Mouse (Mus musculus) thymus, postnatal 0 days (tissue): ENCODE data around the gene Ifnk. TPM values are rescaled to one million over a fixed set of nuclear protein-coding genes. Genes with fewer than 3 reads are reported as not detected.

ENCODE experiments used
- DNase-seq: peaks from one replicate; pipeline ENCODE4 v3.0.0-alpha.2; 2015; ENCODE audit warnings: low spot score
- polyA plus RNA-seq: library from polyadenylated mRNA; unstranded; fragments of >200 nt; fragmentation: Nextera tagmentation; extraction: Ambion mirVana; gene quantifications from 2 replicates; pipeline ENCODE4 v1.2.1, GENCODE M21; 2015

Ifnk gene
- polyA plus RNA-seq = 0.17 TPM in 1 of 2 replicates, not detected in the other

DNA sequence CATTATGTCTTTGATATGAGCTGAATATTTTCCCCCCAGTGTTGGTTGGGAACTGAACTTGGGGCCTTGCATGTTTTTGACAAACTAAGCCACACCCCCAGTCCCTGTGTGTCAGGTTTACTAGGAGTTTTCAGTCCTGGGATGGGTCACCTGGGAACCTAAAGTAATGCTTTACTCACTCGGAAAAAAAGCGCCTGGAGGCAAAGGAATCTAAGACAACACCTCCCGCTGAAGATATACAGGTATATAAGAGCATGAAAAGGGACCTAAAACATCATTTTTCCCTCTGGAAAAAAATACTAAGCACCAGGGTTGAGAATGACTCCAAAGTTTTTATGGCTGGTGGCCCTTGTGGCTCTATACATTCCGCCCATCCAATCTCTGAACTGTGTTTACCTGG is at the start of gene Ifnk:
TSS of gene Ifnk (plus strand) at position 301 of the 400 bp plus-strand sequence.
- no peak for DNase-seq

DNA sequence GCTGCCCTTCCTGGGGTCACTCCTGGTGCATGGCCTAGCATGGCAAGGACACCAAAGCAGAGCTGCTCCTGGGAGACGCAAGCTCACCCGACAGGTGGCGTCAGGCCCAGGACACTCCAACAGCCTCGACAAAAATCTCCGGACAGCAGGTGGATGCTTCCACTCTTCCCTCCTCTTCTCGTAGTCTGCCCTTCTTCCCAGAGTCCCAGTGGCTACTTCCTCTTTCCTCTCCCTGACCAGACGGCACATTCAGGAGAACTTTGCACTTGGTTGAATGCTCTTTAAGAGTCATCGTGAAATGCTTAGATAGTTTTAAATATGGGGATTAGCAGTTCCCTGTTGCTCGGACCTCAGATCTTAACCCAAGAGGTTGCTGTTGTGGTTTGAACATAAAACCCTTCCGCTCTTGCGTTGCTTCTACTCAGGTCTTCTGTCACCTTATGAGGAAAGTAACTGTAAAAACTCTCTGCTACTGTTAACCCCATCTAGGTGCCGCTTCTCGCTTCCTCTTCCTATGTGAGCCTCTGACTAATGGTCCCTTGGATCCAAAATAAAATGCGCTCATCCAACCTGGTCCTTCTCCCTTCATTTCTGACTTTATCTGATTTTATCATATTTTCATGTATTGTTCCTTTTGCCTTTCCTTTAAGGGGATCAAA is 46.6 kb upstream of the Ifnk start:
- DNase-seq = no peak

DNA sequence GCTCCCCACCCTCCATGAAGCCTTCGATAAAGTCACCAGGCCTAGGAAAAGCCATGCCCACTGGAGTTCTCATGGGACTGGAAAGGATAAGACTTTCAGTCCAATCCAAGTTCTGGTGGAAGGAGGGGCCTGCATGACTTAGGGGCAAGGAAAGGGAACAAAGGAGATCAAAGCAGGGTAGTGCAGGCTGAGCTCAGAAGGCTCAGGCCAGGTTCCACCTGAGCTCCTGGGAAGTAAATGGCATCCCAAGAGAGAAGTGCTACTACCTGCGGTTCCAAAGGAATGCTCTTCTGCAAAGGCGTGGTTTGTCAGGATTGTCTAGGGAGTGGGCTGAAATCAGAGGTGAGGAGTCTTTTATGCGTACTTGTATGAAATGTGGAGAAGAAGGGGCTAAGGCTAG is 39.4 kb upstream of the Ifnk start:
- no peak for DNase-seq

- DNase-seq = no peak
These were observed 38.2 kb upstream of the Ifnk start for GRCm38 (mm10) chr4:35113516-35114248.

GRCm38 (mm10) chr4:35114950-35115349 is 36.9 kb upstream of the Ifnk start:
- no peak for DNase-seq

- DNase-seq = no peak
These were observed 35.9 kb upstream of the Ifnk start for GRCm38 (mm10) chr4:35115933-35116332.

DNA sequence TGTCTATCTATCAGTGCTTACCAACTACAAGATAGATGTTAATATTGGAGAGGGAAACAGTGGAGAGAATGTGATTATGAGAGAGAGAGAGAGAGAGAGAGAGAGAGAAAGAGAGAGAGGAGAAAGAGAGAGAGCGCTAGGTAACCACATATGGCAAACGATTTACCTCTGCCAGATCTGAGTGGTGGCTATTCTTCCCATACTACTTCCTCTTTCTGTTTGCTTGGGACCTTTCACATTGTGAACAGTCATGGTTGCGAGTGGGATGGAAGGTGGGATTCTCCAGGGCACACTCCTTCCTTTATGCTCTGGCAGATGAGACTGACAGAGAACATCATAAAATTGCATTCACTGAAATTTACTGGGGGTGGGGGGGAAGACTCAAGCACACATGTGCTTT is 34.7 kb upstream of the Ifnk start:
- no peak for DNase-seq

- DNase-seq = no peak
These were observed 33.0 kb upstream of the Ifnk start for GRCm38 (mm10) chr4:35118851-35119250.

DNA sequence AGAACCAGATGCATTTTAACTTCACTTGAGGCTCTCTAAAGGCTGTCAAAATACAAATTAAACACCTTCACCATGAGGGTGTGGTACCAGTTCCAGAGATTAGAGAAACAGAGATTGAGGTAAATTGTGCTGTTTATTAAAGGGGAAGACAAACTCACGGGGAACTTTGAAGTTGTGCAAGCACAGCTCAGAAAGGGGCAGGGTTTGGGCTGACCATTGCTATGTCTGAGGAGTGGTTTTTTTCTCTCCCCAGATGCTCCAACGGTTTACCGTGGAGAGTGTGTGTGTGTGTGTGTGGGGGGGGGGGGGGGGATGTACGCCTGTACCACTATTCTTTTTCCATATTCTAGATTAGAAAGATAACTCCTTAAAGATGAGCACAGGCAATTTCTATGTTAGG is 31.7 kb upstream of the Ifnk start:
- DNase-seq = no peak

GRCm38 (mm10) chr4:35120575-35120974 is 31.3 kb upstream of the Ifnk start:
- DNase-seq = no peak

- no peak for DNase-seq
These were observed 30.8 kb upstream of the Ifnk start for GRCm38 (mm10) chr4:35121060-35121459.

DNA sequence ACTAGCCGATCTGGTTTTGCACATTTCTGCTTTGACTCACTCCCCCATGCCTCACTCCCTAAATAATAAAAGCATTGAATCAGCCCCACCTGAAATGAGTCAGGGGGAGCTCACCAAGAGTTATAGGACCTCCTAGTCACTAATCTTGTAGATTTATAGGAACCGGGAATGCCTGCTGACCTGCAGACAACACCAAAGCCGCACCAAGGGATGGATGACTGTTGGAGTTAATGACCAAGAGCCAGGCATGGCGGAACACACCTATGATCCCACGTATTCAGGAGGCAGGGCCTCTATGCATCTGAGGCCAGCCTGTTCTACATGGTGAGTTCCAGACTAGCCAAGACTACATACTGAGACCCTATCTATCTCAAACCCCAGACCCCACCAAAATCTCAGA is 28.8 kb upstream of the Ifnk start:
- no peak for DNase-seq

DNA sequence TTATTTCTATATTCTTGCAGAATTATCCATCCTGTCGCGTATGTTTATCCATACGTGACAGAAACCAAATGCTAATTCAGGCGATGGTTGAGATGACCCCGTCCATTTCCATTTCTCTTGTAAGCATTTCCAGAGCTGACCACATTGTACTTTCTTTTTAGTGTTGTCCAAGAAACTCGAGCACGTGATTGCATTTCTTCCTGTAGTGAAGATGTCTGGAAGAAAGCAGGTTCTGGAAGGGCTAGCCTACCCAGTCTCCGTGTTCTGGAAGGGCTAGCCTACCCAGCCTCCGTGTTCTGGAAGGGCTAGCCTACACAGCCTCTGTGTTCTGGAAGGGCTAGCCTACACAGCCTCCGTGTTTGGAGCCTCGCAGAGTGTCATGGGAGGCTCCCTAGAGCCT is 27.8 kb upstream of the Ifnk start:
- DNase-seq = no peak

DNA sequence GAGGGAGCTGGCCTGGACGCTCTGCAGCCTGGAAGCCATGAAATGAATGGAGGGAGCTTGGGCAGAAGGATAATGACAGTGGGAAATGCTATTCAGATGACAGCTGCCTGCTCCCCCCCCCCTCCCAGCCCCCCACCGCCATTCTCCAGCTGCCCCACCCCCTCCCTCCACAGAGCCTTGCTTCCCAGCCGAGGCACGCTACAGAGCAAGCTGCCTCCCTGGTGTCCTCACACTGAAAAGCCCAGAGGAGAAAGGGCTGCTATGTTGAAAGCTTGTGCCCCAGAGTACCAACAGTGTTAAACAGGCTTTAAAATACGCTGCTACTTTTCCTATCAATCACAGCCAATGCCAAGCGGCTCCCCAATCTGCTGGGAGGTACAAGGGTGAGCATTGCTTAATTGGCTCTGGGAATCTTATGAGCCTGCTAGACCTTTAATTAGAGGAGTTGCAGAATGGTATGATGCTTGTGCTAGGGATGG is 26.5 kb upstream of the Ifnk start:
- no peak for DNase-seq

DNA sequence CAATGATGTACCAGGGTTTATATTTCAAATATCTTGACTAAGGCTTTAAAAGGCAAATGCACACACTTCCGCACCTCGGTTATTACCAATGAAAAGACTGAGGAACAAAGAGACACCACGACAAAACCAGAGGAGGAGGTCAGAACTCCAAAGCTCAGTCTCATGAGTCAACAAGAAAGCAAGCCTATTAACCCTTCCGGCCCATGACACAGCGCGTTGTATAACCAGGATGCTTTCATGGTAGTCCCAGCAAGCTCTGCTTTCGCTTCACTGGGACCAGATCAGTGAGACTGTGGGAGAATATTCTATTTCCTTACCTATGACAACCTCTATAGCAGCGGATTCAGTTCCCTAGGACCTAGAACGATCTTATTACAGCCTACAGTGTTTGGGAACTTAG is 25.1 kb upstream of the Ifnk start:
- DNase-seq = no peak

DNA sequence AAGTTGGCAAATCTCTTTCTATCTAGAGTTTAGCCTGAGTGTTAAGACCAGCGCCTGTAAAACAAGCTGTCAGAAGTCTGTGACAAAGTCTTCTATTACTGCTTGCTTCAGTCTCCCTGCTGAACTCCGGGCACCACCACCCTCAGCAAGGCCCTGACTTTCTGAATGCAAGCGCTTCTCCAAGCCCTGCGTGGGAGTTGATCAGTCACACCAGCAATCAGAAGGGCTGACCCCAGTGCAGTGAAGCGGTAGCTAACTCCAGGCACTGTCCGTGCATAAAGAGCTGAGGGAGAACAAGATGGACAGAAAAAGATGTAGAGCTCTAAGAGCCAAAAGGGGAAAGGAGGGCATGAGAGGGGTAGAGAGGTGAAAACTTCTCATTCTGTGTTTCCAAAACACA is 24.1 kb upstream of the Ifnk start:
- no peak for DNase-seq

DNA sequence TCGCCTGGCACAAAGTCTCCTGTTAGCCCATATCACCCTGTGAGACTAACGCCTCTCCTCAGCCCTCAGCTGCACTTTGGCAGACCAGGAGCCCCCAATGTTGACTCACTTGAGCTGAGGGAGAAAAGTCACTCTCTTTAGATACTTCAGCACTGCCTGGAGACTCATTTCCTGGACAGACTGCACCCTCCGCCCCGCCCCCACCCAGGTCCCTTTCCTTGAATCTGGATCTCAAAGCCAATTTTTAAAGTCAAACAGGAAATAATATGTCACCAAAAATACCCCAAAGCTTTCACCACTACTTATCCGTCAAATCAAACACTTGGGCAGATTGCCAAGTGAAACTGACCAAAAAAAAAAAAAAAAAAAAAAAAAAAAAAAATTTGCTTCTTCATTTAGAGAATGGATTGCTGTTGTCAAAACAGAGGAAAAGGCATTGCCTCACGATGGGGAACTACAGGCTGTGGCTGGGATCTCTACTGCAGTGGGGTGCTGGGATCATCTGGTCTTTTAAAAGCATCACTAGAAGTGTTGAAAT is 21.4 kb upstream of the Ifnk start:
- DNase-seq = no peak

- no peak for DNase-seq
These were observed 20.3 kb upstream of the Ifnk start for GRCm38 (mm10) chr4:35131592-35131991.

DNA sequence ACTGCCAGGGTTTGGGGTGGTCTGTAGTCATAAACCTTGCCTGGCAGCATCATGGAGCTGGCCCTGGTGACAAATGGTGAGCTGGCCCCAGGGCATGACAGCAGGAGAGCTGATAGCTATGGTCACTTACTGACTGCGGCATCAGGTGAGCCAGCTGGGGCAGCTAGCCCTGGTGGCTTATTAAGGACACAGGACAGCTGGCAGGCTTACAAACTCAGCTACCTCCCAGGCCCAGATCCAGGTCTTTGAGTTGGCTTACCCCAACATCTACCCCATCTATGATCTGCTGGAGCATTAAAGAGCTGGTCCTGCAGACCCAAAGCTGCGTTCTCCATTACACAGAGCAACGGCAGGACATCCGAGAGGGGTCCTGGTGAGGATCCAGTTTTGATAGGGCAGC is 18.4 kb upstream of the Ifnk start:
- no peak for DNase-seq

- no peak for DNase-seq
These were observed 16.8 kb upstream of the Ifnk start for GRCm38 (mm10) chr4:35134846-35135611.

DNA sequence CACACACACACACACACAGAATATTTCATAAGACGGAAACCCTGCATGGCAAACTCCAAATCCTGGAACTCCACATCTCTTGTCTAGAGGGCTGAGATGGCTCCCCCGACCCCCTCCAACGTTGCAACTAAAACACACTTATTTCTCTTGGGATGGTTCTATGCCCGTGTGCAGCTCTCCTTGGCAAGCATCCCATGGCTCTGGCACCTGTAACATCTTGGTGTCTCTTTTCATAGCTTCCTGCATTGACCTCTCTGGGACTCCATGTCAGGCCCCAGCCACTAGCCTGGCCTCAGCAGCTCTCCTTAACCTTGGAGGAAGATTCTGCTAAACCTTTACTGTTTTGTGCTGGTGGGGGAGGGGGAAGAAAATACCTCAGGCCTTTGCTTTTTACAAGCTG is 16.1 kb upstream of the Ifnk start:
- DNase-seq = no peak

DNA sequence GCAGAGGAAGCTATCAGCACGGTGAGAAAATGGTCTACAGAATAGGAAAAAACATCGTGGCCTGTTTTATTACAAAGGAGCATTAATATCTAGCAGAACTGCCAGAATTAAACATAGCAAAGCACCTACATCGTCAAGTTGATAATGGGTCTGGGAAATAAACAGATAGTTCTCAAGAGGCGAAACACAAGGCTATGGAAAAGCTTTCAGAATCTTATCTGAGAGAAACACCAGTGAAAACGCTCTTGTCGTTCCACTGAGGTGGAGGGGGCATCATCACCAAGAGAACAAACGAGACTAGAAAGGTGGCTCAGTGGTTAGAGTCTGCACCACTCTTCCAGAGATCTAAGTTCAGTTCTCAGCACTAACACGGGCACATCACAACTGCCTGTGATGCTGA is 14.9 kb upstream of the Ifnk start:
- no peak for DNase-seq
